Mouse (Mus musculus): ENCODE data around the gene Tmtc2. TPM values are rescaled to one million over a fixed set of nuclear protein-coding genes. Genes with fewer than 3 reads are reported as not detected.

The Tmtc2 gene
- polyA plus RNA-seq, 1 experiment = 1.4 TPM

DNA sequence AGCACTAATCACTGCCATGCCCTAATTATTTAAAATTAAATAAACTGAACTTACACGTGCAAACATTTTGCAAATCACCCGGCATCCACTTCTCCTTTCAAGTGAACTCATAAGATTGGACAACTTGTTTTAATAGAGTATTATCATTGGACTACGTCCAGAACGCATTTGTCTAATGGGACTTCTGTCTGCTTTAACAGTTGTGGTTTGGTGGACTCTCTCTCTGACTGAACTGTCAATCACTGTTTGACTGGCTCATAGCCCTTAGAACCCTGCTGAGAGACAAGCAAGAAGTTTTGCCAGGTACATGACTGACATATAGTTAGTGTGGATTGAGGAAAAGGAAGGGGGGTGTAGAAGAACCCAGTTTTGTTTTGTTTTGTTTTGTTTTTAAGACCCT, 190.2 kb downstream of the Tmtc2 start:
- no peaks in the 10 kb centered on the region for H3K27me3 ChIP-seq (ENCODE audit: control insufficient read depth, insufficient read depth, low read length)
- DNase-seq = no peak
- H3K4me1 ChIP-seq (replicated peaks; ENCODE audit: control insufficient read depth, insufficient read depth, low read length) = no peaks in the 10 kb centered on the region
- no peak overlapping the region for H3K4me3 ChIP-seq (ENCODE audit: control insufficient read depth, insufficient read depth, low read length)
- 91% methylated on average over 4 of the region's 4 CpGs for WGBS
- H3K27ac ChIP-seq (ENCODE audit: control insufficient read depth, insufficient read depth, low read length) = no peak overlapping the region
- TF ChIP-seq CTCF (IDR thresholded peaks at IDR 0.05; ENCODE audit: borderline replicate concordance, control insufficient read depth, extremely low read depth, insufficient read depth, low read length, poor library complexity) = no peak
- no peak for TF ChIP-seq POLR2A (IDR thresholded peaks at IDR 0.05; ENCODE audit: control insufficient read depth, extremely low read depth, insufficient read depth, low read length, poor library complexity)
- H3K36me3 ChIP-seq (ENCODE audit: control insufficient read depth, insufficient read depth, low read length) = no peaks in the 10 kb centered on the region

DNA sequence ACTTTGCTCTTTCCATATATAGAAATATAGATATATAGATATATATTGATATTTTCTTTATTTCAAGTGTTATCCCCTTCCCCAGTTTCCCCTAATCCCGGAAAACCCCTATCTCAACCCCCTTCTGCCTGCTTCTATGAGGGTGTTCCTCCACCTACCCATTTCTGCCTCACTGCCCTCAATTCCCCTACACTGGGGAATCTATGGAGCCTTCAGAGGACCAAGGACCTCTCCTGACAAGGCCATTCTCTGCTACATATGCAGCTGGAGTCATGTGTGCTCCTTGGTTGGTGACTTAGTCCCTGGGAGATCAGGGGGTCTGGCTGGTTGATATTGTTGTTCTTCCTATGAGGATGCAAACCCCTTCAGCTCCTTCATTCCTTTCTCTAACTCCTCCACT, 192.5 kb downstream of the Tmtc2 start:
- 89% methylated on average over 1 of the region's 1 CpGs for WGBS
- Histone ChIP-seq H3K4me3 (ENCODE audit: control insufficient read depth, insufficient read depth, low read length) (no peak overlapping the region), H3K36me3 (ENCODE audit: control insufficient read depth, insufficient read depth, low read length) (no peaks in the 10 kb centered on the region), H3K4me1 (replicated peaks; ENCODE audit: control insufficient read depth, insufficient read depth, low read length) (no peaks in the 10 kb centered on the region), H3K27ac (ENCODE audit: control insufficient read depth, insufficient read depth, low read length) (no peak overlapping the region), H3K27me3 (ENCODE audit: control insufficient read depth, insufficient read depth, low read length) (no peaks in the 10 kb centered on the region)
- TF ChIP-seq CTCF (IDR thresholded peaks at IDR 0.05; ENCODE audit: borderline replicate concordance, control insufficient read depth, extremely low read depth, insufficient read depth, low read length, poor library complexity) = no peak
- no peak for TF ChIP-seq POLR2A (IDR thresholded peaks at IDR 0.05; ENCODE audit: control insufficient read depth, extremely low read depth, insufficient read depth, low read length, poor library complexity)
- DNase-seq = no peak

GRCm38 (mm10) chr10:105381202-105381601, 193.0 kb downstream of the Tmtc2 start:
- no peak overlapping the region for H3K27ac ChIP-seq (ENCODE audit: control insufficient read depth, insufficient read depth, low read length)
- no peak for DNase-seq
- no peaks in the 10 kb centered on the region for H3K36me3 ChIP-seq (ENCODE audit: control insufficient read depth, insufficient read depth, low read length)
- TF ChIP-seq POLR2A (IDR thresholded peaks at IDR 0.05; ENCODE audit: control insufficient read depth, extremely low read depth, insufficient read depth, low read length, poor library complexity) = no peak
- TF ChIP-seq CTCF (IDR thresholded peaks at IDR 0.05; ENCODE audit: borderline replicate concordance, control insufficient read depth, extremely low read depth, insufficient read depth, low read length, poor library complexity) = no peak
- H3K27me3 ChIP-seq (ENCODE audit: control insufficient read depth, insufficient read depth, low read length) = no peaks in the 10 kb centered on the region
- no peak overlapping the region for H3K4me3 ChIP-seq (ENCODE audit: control insufficient read depth, insufficient read depth, low read length)
- no peaks in the 10 kb centered on the region for H3K4me1 ChIP-seq (replicated peaks; ENCODE audit: control insufficient read depth, insufficient read depth, low read length)
- WGBS = 63% methylated on average over 5 of the region's 5 CpGs

- TF ChIP-seq CTCF (IDR thresholded peaks at IDR 0.05; ENCODE audit: borderline replicate concordance, control insufficient read depth, extremely low read depth, insufficient read depth, low read length, poor library complexity) = no peak
- no peak for TF ChIP-seq POLR2A (IDR thresholded peaks at IDR 0.05; ENCODE audit: control insufficient read depth, extremely low read depth, insufficient read depth, low read length, poor library complexity)
These were observed 193.7 kb downstream of the Tmtc2 start for GRCm38 (mm10) chr10:105380584-105380983.

DNA sequence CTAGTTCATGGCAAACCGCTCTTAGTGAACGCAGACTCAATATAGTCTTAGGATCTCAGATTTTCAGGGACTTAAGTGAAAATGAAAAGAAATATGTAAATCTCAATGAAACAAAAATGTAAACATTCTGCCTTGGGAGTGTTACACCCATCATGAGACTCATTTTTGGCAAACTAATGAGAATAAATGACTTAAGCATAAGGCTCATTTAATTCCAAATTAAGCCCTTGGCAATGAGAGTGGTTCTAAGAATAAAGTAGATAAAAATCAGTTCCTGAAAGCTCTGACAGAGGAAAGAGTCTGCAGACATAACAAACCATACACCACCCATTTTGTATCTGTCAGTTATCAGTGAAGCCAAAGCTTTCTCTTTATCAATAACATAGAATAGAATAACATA, 196.5 kb downstream of the Tmtc2 start:
- Histone ChIP-seq H3K27ac (ENCODE audit: control insufficient read depth, insufficient read depth, low read length) (no peak overlapping the region), H3K36me3 (ENCODE audit: control insufficient read depth, insufficient read depth, low read length) (no peaks in the 10 kb centered on the region), H3K4me1 (replicated peaks; ENCODE audit: control insufficient read depth, insufficient read depth, low read length) (no peaks in the 10 kb centered on the region), H3K27me3 (ENCODE audit: control insufficient read depth, insufficient read depth, low read length) (no peaks in the 10 kb centered on the region), H3K4me3 (ENCODE audit: control insufficient read depth, insufficient read depth, low read length) (no peak overlapping the region)
- TF ChIP-seq POLR2A (IDR thresholded peaks at IDR 0.05; ENCODE audit: control insufficient read depth, extremely low read depth, insufficient read depth, low read length, poor library complexity) = no peak
- no peak for TF ChIP-seq CTCF (IDR thresholded peaks at IDR 0.05; ENCODE audit: borderline replicate concordance, control insufficient read depth, extremely low read depth, insufficient read depth, low read length, poor library complexity)
- DNase-seq = no peak
- WGBS = 100% methylated on average over 2 of the region's 2 CpGs

More at GRCm38 (mm10) chr10:105380584-105380983, 193.7 kb downstream of the Tmtc2 start:
- no peak for DNase-seq
- Histone ChIP-seq H3K4me1 (replicated peaks; ENCODE audit: control insufficient read depth, insufficient read depth, low read length) (no peaks in the 10 kb centered on the region), H3K27ac (ENCODE audit: control insufficient read depth, insufficient read depth, low read length) (no peak overlapping the region), H3K36me3 (ENCODE audit: control insufficient read depth, insufficient read depth, low read length) (no peaks in the 10 kb centered on the region), H3K27me3 (ENCODE audit: control insufficient read depth, insufficient read depth, low read length) (no peaks in the 10 kb centered on the region), H3K4me3 (ENCODE audit: control insufficient read depth, insufficient read depth, low read length) (no peak overlapping the region)
- WGBS = 88% methylated on average over 7 of the region's 7 CpGs

GRCm38 (mm10) chr10:105373265-105373664, 201.0 kb downstream of the Tmtc2 start:
- Histone ChIP-seq H3K36me3 (ENCODE audit: control insufficient read depth, insufficient read depth, low read length) (no peaks in the 10 kb centered on the region), H3K4me3 (ENCODE audit: control insufficient read depth, insufficient read depth, low read length) (no peak overlapping the region), H3K27me3 (ENCODE audit: control insufficient read depth, insufficient read depth, low read length) (no peaks in the 10 kb centered on the region), H3K4me1 (replicated peaks; ENCODE audit: control insufficient read depth, insufficient read depth, low read length) (no peaks in the 10 kb centered on the region), H3K27ac (ENCODE audit: control insufficient read depth, insufficient read depth, low read length) (no peak overlapping the region)
- peak; percentile 6 for DNase-seq
- TF ChIP-seq POLR2A (IDR thresholded peaks at IDR 0.05; ENCODE audit: control insufficient read depth, extremely low read depth, insufficient read depth, low read length, poor library complexity) (no peak), CTCF (IDR thresholded peaks at IDR 0.05; ENCODE audit: borderline replicate concordance, control insufficient read depth, extremely low read depth, insufficient read depth, low read length, poor library complexity) (no peak)
- WGBS = 96% methylated on average over 8 of the region's 8 CpGs

DNA sequence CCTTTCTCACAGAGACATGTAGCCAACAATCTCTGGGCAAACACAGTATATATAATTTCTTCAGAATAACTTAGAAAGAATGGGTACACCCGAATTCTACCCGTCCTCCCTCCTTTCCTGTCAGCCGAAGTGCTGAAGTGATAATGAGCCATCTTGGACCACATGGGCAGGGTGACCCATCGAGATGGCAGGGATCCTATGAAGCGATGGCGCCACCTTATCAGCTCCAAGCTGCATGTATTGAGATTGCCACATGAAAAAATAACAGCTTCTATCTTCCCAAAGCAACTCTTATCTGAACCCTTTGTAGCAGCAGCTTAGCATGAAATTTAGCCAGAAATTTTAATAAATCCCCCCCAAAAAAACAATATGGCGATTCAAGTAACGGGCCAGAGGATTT, 206.0 kb downstream of the Tmtc2 start:
- H3K27me3 ChIP-seq (ENCODE audit: control insufficient read depth, insufficient read depth, low read length) = no peaks in the 10 kb centered on the region
- no peaks in the 10 kb centered on the region for H3K4me1 ChIP-seq (replicated peaks; ENCODE audit: control insufficient read depth, insufficient read depth, low read length)
- no peak overlapping the region for H3K27ac ChIP-seq (ENCODE audit: control insufficient read depth, insufficient read depth, low read length)
- H3K36me3 ChIP-seq (ENCODE audit: control insufficient read depth, insufficient read depth, low read length) = no peaks in the 10 kb centered on the region
- no peak overlapping the region for H3K4me3 ChIP-seq (ENCODE audit: control insufficient read depth, insufficient read depth, low read length)
- WGBS = 95% methylated on average over 8 of the region's 8 CpGs
- no peak for DNase-seq
- TF ChIP-seq CTCF (IDR thresholded peaks at IDR 0.05; ENCODE audit: borderline replicate concordance, control insufficient read depth, extremely low read depth, insufficient read depth, low read length, poor library complexity) (no peak), POLR2A (IDR thresholded peaks at IDR 0.05; ENCODE audit: control insufficient read depth, extremely low read depth, insufficient read depth, low read length, poor library complexity) (no peak)
